Mouse (Mus musculus) ovary, postnatal 14 days (tissue): ENCODE results near the gene Cars2.
"Not testable (repeated sequence)": the region's sequence is repeated elsewhere in the genome, so short reads cannot be mapped to it uniquely, and the experiment has no call there.

Experiments
- DNase-seq: peaks from one replicate; pipeline ENCODE4 v3.0.0; 2022; ENCODE audit warnings: low spot score

The Cars2 gene

GRCm38 (mm10) chr8:11550281-11550948, at the start of gene Cars2:
Gene Cars2 (minus strand): TSS chr8:11550783.
- DNase-seq, result peak; percentile 87

GRCm38 (mm10) chr8:11593222-11593884, 42.8 kb upstream of the Cars2 start:
- no peak for DNase-seq

GRCm38 (mm10) chr8:11592296-11592695, 41.7 kb upstream of the Cars2 start:
- DNase-seq, result no peak

GRCm38 (mm10) chr8:11591837-11592236, 41.3 kb upstream of the Cars2 start:
- no peak for DNase-seq

GRCm38 (mm10) chr8:11586374-11586745, 35.8 kb upstream of the Cars2 start:
- no peak for DNase-seq

- no peak for DNase-seq
These were observed 35.2 kb upstream of the Cars2 start for GRCm38 (mm10) chr8:11585513-11586373.

GRCm38 (mm10) chr8:11575604-11576384, 25.2 kb upstream of the Cars2 start:
- DNase-seq, result no peak

GRCm38 (mm10) chr8:11574911-11575603, 24.5 kb upstream of the Cars2 start:
- no peak for DNase-seq

GRCm38 (mm10) chr8:11572428-11572827, 21.8 kb upstream of the Cars2 start:
- DNase-seq, result no peak

- no peak for DNase-seq
These were observed 21.4 kb upstream of the Cars2 start for GRCm38 (mm10) chr8:11571950-11572349.

- DNase-seq, result no peak
These were observed 20.2 kb upstream of the Cars2 start for GRCm38 (mm10) chr8:11570742-11571141.

- no peak for DNase-seq
These were observed 18.9 kb upstream of the Cars2 start for GRCm38 (mm10) chr8:11569260-11570097.

- DNase-seq, result not testable (repeated sequence)
These were observed 17.6 kb upstream of the Cars2 start for GRCm38 (mm10) chr8:11568193-11568592.

GRCm38 (mm10) chr8:11564721-11565120, 14.1 kb upstream of the Cars2 start:
- DNase-seq, result no peak

GRCm38 (mm10) chr8:11564236-11564635, 13.7 kb upstream of the Cars2 start:
- DNase-seq, result no peak

- DNase-seq, result no peak
These were observed 9.6 kb upstream of the Cars2 start for GRCm38 (mm10) chr8:11560220-11560619.

- no peak for DNase-seq
These were observed 8.9 kb upstream of the Cars2 start for GRCm38 (mm10) chr8:11559511-11559910.

- peak; percentile 88 for DNase-seq
These were observed 7.4 kb upstream of the Cars2 start for GRCm38 (mm10) chr8:11557768-11558629.

GRCm38 (mm10) chr8:11557424-11557767, 6.8 kb upstream of the Cars2 start:
- no peak for DNase-seq
